Mouse (Mus musculus): ENCODE measurements at regions not wholly inside any gene's neighbourhood (a gene's known extent, or its start where the extent isn't known, plus 50 kb on each side); places are given as distances from the start of the nearest gene placed in this dataset.

DNA sequence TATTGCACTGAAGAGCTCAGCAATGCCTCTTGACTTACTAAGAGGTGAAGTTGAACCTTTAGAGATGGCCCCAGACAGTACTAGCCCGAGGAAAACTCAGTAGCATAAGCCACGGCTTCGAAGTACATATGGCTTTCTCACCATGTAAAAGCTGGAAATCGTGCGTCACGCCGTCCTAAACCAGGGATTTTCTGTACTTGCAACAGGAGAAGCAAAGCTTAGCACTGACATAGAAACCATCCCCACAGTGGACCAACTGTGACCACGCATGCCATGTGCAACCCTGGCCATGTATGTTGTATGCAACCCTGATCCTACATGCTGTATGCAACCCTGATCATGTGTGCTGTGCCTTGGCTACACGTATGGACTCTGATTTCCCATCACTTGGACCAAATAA is 265.0 kb upstream of the Zfp637 start:
- TF ChIP-seq POLR2A (IDR thresholded peaks at IDR 0.05; ENCODE audit: low read depth, low read length) (no peak), IRF4 (IDR thresholded peaks at IDR 0.05; ENCODE audit: low read depth, low read length) (no peak), E2F4 (IDR thresholded peaks at IDR 0.05; ENCODE audit: insufficient replicate concordance, low read depth, low read length) (no peak), CHD2 (IDR thresholded peaks at IDR 0.05; ENCODE audit: low read length) (no peak), MAX (IDR thresholded peaks at IDR 0.05; ENCODE audit: low read length) (no peak), CTCF (conservative IDR thresholded peaks at IDR 0.05 in 1 of 2, IDR thresholded peaks at IDR 0.05 in 1 of 2; ENCODE audit: low read depth in 2 of 2, low read length in 2 of 2) (no peak), KAT2A (IDR thresholded peaks at IDR 0.05; ENCODE audit: insufficient replicate concordance, low read length) (no peak)
